Mouse (Mus musculus): ENCODE results near the gene Nup98. TPM values are rescaled to one million over a fixed set of nuclear protein-coding genes. Genes with fewer than 3 reads are reported as not detected.

Nup98 gene
- polyA plus RNA-seq, 1 experiment, result 0.81 TPM

- H3K9me3 ChIP-seq, result no peaks in the 10 kb centered on the region
Measured at GRCm38 (mm10) chr7:102248691-102249404, 38.9 kb upstream of the Nup98 start.

GRCm38 (mm10) chr7:102246956-102247797, 37.2 kb upstream of the Nup98 start:
- Histone ChIP-seq H3K9me3 (no peaks in the 10 kb centered on the region), H3K27me3 (replicated peaks) (no peaks in the 10 kb centered on the region), H3K4me1 (peaks cover 82% of the 10 kb centered on the region), H3K4me3 (replicated peaks) (peak overlapping the region; percentile 96), H3K36me3 (replicated peaks; ENCODE audit: low read length) (peaks cover 50% of the 10 kb centered on the region)
- TF ChIP-seq GATA1 (IDR thresholded peaks at IDR 0.05; ENCODE audit: borderline replicate concordance, low read length), result no peak
- no peak for TF ChIP-seq FLI1 (IDR thresholded peaks at IDR 0.05; ENCODE audit: low read length)

More at GRCm38 (mm10) chr7:102248691-102249404, 38.9 kb upstream of the Nup98 start:
- peaks cover 33% of the 10 kb centered on the region for H3K36me3 ChIP-seq (replicated peaks; ENCODE audit: low read length)
- TF ChIP-seq GATA1 (IDR thresholded peaks at IDR 0.05; ENCODE audit: borderline replicate concordance, low read length) (no peak), FLI1 (IDR thresholded peaks at IDR 0.05; ENCODE audit: low read length) (no peak)
- peak overlapping the region; percentile 96 for H3K4me3 ChIP-seq (replicated peaks)
- H3K4me1 ChIP-seq, result peaks cover 79% of the 10 kb centered on the region
- no peaks in the 10 kb centered on the region for H3K27me3 ChIP-seq (replicated peaks)

GRCm38 (mm10) chr7:102246265-102246664, 36.3 kb upstream of the Nup98 start:
- Histone ChIP-seq H3K36me3 (replicated peaks; ENCODE audit: low read length) (peaks cover 58% of the 10 kb centered on the region), H3K27me3 (replicated peaks) (no peaks in the 10 kb centered on the region), H3K4me1 (peaks cover 82% of the 10 kb centered on the region), H3K4me3 (replicated peaks) (peak overlapping the region; percentile 96), H3K9me3 (no peaks in the 10 kb centered on the region)
- TF ChIP-seq FLI1 (IDR thresholded peaks at IDR 0.05; ENCODE audit: low read length), result no peak
- no peak for TF ChIP-seq GATA1 (IDR thresholded peaks at IDR 0.05; ENCODE audit: borderline replicate concordance, low read length)

- Histone ChIP-seq H3K36me3 (replicated peaks; ENCODE audit: low read length) (peaks cover 63% of the 10 kb centered on the region), H3K9me3 (no peaks in the 10 kb centered on the region), H3K4me3 (replicated peaks) (peak overlapping the region; percentile 96), H3K4me1 (peaks cover 83% of the 10 kb centered on the region), H3K27me3 (replicated peaks) (no peaks in the 10 kb centered on the region)
- no peak for TF ChIP-seq GATA1 (IDR thresholded peaks at IDR 0.05; ENCODE audit: borderline replicate concordance, low read length)
- no peak for TF ChIP-seq FLI1 (IDR thresholded peaks at IDR 0.05; ENCODE audit: low read length)
Measured at GRCm38 (mm10) chr7:102245775-102246174, 35.8 kb upstream of the Nup98 start.

GRCm38 (mm10) chr7:102244782-102245535, 35.0 kb upstream of the Nup98 start:
- H3K36me3 ChIP-seq (replicated peaks; ENCODE audit: low read length), result peaks cover 71% of the 10 kb centered on the region
- H3K4me1 ChIP-seq, result peaks cover 85% of the 10 kb centered on the region
- no peaks in the 10 kb centered on the region for H3K27me3 ChIP-seq (replicated peaks)
- H3K9me3 ChIP-seq, result no peaks in the 10 kb centered on the region
- peak overlapping the region; percentile 78 for H3K4me3 ChIP-seq (replicated peaks)
- TF ChIP-seq FLI1 (IDR thresholded peaks at IDR 0.05; ENCODE audit: low read length), result no peak
- no peak for TF ChIP-seq GATA1 (IDR thresholded peaks at IDR 0.05; ENCODE audit: borderline replicate concordance, low read length)

- Histone ChIP-seq H3K36me3 (replicated peaks; ENCODE audit: low read length) (peaks cover 82% of the 10 kb centered on the region), H3K4me1 (peaks cover 91% of the 10 kb centered on the region), H3K9me3 (no peaks in the 10 kb centered on the region), H3K27me3 (replicated peaks) (no peaks in the 10 kb centered on the region), H3K4me3 (replicated peaks) (peak overlapping the region; percentile 74)
- no peak for TF ChIP-seq GATA1 (IDR thresholded peaks at IDR 0.05; ENCODE audit: borderline replicate concordance, low read length)
- no peak for TF ChIP-seq FLI1 (IDR thresholded peaks at IDR 0.05; ENCODE audit: low read length)
Measured at GRCm38 (mm10) chr7:102243870-102244269, 33.9 kb upstream of the Nup98 start.

- TF ChIP-seq FLI1 (IDR thresholded peaks at IDR 0.05; ENCODE audit: low read length) (no peak), GATA1 (IDR thresholded peaks at IDR 0.05; ENCODE audit: borderline replicate concordance, low read length) (no peak)
- H3K4me3 ChIP-seq (replicated peaks), result peak overlapping the region; percentile 48
- H3K27me3 ChIP-seq (replicated peaks), result no peaks in the 10 kb centered on the region
- peaks cover 86% of the 10 kb centered on the region for H3K4me1 ChIP-seq
- no peaks in the 10 kb centered on the region for H3K9me3 ChIP-seq
- H3K36me3 ChIP-seq (replicated peaks; ENCODE audit: low read length), result peaks cover 91% of the 10 kb centered on the region
Measured at GRCm38 (mm10) chr7:102242917-102243316, 32.9 kb upstream of the Nup98 start.

- TF ChIP-seq GATA1 (IDR thresholded peaks at IDR 0.05; ENCODE audit: borderline replicate concordance, low read length) (no peak), FLI1 (IDR thresholded peaks at IDR 0.05; ENCODE audit: low read length) (no peak)
- H3K4me3 ChIP-seq (replicated peaks), result peak overlapping the region; percentile 78
- H3K4me1 ChIP-seq, result peaks cover 85% of the 10 kb centered on the region
- no peaks in the 10 kb centered on the region for H3K9me3 ChIP-seq
- H3K27me3 ChIP-seq (replicated peaks), result no peaks in the 10 kb centered on the region
- peaks cover 92% of the 10 kb centered on the region for H3K36me3 ChIP-seq (replicated peaks; ENCODE audit: low read length)
Measured at GRCm38 (mm10) chr7:102242371-102242770, 32.4 kb upstream of the Nup98 start.

GRCm38 (mm10) chr7:102239591-102239990, 29.6 kb upstream of the Nup98 start:
- Histone ChIP-seq H3K4me3 (replicated peaks) (peak overlapping the region; percentile 8), H3K4me1 (peaks cover 73% of the 10 kb centered on the region)
- TF ChIP-seq FLI1 (IDR thresholded peaks at IDR 0.05; ENCODE audit: low read length) (no peak), GATA1 (IDR thresholded peaks at IDR 0.05; ENCODE audit: borderline replicate concordance, low read length) (no peak)

More at GRCm38 (mm10) chr7:102239591-102239990, 29.6 kb upstream of the Nup98 start:
- Histone ChIP-seq H3K36me3 (replicated peaks; ENCODE audit: low read length) (peaks cover 98% of the 10 kb centered on the region), H3K9me3 (no peaks in the 10 kb centered on the region), H3K27me3 (replicated peaks) (no peaks in the 10 kb centered on the region)

Data from megakaryocyte, embryonic 14.5 days (primary cell).